Mouse (Mus musculus) limb, embryonic 15.5 days (tissue): ENCODE measurements at regions not wholly inside any gene's neighbourhood (a gene's known extent, or its start where the extent isn't known, plus 50 kb on each side); places are given as distances from the start of the nearest gene placed in this dataset.

Experiments used
- ATAC-seq: fragments of 200-750 bp; cut with Nextera tagmentation; 2 replicates; pipeline ENCODE4 v1.8.0; 2017; ENCODE audit warnings: low read depth, moderate TSS enrichment; ENCODE audit not compliant: insufficient number of reproducible peaks, low FRiP score, low TSS enrichment
- H3K27ac ChIP-seq: fragments of 300-500 bp; sonication (generic); 2 replicates; pipeline ENCODE4 v1.5.1; 2015; ENCODE audit warnings: moderate library complexity, mild to moderate bottlenecking, inconsistent platforms
- H3K27me3 ChIP-seq: fragments of 300-500 bp; sonication (generic); 2 replicates; pipeline ENCODE4 v1.6.1; 2015; ENCODE audit warnings: inconsistent platforms
- H3K36me3 ChIP-seq: fragments of 300-500 bp; sonication (generic); 2 replicates; pipeline ENCODE4 v1.6.1; 2015; ENCODE audit warnings: inconsistent platforms
- H3K4me1 ChIP-seq: fragments of 300-500 bp; sonication (generic); 2 replicates; pipeline ENCODE4 v1.6.1; 2015; ENCODE audit warnings: inconsistent platforms
- H3K4me2 ChIP-seq: fragments of 300-500 bp; sonication (generic); 2 replicates; pipeline ENCODE4 v1.6.1; 2015; ENCODE audit warnings: mild to moderate bottlenecking, inconsistent platforms
- H3K4me3 ChIP-seq: fragments of 300-500 bp; sonication (generic); 2 replicates; pipeline ENCODE4 v1.5.1; 2015; ENCODE audit warnings: mild to moderate bottlenecking, inconsistent platforms
- H3K9ac ChIP-seq: fragments of 300-500 bp; sonication (generic); 2 replicates; pipeline ENCODE4 v1.6.1; 2015; ENCODE audit warnings: inconsistent platforms
- H3K9me3 ChIP-seq: fragments of 300-500 bp; sonication (generic); 2 replicates; pipeline ENCODE4 v1.6.1; 2016; ENCODE audit warnings: inconsistent platforms
- WGBS: fragments of 180-500 bp; shearing (Covaris S2); methylation state at CpG from one replicate; pipeline ENCODE4 v1.1.7; 2015; 5-methylcytosine and 5-hydroxymethylcytosine counted together

DNA sequence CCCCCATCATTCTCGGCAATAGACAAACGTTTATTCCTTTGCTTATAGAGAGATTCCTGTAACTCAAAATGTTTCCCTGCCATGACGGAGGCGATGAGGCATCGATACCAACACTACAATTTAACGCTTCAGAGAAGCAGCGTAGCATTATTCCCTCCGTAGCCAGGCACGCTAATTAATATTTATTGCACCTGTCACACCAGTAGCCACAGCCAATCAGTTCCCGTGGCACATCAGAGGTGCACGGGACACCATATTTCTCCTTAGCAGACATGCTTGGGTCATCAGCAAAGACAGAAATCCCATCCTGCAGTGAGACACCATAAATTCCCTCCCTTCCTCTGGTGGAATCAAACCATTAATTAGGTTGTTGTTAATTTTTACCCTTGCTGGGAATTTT is 399.8 kb upstream of the Tmpo start:
- Histone ChIP-seq H3K9me3 (no peaks in the 10 kb centered on the region), H3K36me3 (no peaks in the 10 kb centered on the region), H3K4me3 (no peak overlapping the region), H3K4me1 (no peaks in the 10 kb centered on the region), H3K27ac (no peak overlapping the region), H3K9ac (no peak overlapping the region), H3K4me2 (no peak overlapping the region), H3K27me3 (no peaks in the 10 kb centered on the region)
- 58% methylated on average over 11 of the region's 11 CpGs for WGBS
- no peak for ATAC-seq

DNA sequence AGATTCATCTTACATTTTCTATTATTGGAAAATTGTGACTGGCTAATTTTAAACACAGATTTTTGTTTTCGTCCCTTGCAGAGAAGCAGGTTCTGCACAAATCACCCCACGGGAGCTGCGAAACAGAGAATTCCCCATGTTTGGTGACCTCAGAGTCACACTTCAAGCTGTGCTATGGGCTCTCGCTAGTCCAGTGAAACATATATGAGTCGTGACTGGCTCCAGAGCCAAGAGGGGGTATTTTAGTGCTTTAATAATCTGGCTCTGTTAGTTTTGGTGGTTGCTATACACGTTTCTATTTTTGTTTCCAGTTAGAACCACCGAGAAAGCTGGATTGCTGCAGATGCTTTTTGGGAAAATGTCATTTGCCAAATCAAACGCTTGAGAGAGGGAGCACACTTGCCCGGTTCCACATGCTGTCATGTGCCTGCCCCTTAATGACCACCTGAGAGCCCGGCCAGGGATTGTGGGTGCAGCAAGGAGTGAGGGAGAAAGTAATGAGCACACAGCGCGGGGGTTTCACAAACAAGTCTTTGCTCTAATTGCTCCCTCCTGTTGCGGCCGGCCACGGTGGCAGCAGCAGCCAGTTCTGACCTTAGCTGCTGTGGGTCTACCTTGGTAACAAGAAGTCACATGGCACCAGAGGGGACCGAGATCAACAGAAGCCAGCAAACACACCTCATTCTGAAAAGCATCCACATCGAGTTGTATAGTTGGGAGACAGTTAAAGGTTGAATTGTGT is 394.4 kb upstream of the Tmpo start:
- Histone ChIP-seq H3K9me3 (no peaks in the 10 kb centered on the region), H3K27me3 (no peaks in the 10 kb centered on the region), H3K36me3 (no peaks in the 10 kb centered on the region), H3K4me3 (no peak overlapping the region), H3K4me2 (peak overlapping the region; percentile 22; the same call in 1 of the 2 replicates), H3K27ac (peak overlapping the region; percentile 27; the same call in 1 of the 2 replicates), H3K4me1 (0 out of 2 replicates have a peak, but pooled peaks cover 6% of the 10 kb centered on the region), H3K9ac (no peak overlapping the region)
- 31% methylated on average over 17 of the region's 17 CpGs for WGBS
- ATAC-seq, result no peak

DNA sequence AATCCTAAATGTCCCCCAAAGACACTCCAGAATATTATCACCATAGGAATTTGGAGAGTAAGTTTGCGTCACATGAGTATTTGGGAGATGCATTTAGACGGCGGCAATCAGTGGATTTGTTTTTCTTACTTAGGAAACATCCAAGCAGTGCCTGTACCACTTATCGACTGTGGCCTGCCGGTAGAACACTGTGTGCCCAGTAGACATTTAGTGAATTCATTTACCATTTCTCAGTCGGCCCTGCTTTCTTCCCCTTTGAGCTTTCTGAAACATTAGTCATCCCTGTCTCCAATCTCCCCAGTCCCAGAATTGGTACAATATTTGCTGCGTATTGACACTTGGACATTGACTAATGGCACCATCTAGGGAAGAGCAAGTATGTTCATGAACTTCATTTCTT is 391.7 kb upstream of the Tmpo start:
- Histone ChIP-seq H3K27ac (no peak overlapping the region), H3K36me3 (no peaks in the 10 kb centered on the region), H3K27me3 (no peaks in the 10 kb centered on the region), H3K9me3 (no peaks in the 10 kb centered on the region), H3K4me1 (0 out of 2 replicates have a peak, but pooled peaks cover 6% of the 10 kb centered on the region), H3K4me2 (no peak overlapping the region), H3K4me3 (no peak overlapping the region), H3K9ac (no peak overlapping the region)
- ATAC-seq, result no peak
- 82% methylated on average over 7 of the region's 7 CpGs for WGBS

DNA sequence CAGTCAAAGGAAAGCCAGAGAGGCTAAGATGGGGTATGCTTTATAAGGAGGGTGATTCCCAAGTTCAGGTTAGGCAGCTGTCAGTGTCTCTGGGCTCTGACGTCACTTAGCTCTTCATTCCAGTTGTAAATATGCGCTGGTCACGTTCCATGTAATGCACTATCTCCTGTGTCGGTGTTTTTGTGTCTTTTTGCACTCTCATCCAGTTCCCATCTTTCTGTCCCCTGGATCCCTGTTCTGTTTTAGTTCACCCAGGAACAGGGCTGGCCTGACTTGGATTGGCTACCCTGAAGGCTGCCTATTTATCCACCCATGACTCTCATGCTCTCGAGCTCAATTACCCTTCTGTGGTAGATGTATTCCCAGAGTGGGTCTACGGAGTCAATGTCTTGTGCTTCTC is 387.9 kb upstream of the Tmpo start:
- ATAC-seq, result no peak
- WGBS, result 85% methylated on average over 6 of the region's 6 CpGs
- Histone ChIP-seq H3K9ac (no peak overlapping the region), H3K4me1 (no peaks in the 10 kb centered on the region), H3K4me3 (no peak overlapping the region), H3K27ac (no peak overlapping the region), H3K27me3 (no peaks in the 10 kb centered on the region), H3K36me3 (no peaks in the 10 kb centered on the region), H3K4me2 (no peak overlapping the region), H3K9me3 (no peaks in the 10 kb centered on the region)

DNA sequence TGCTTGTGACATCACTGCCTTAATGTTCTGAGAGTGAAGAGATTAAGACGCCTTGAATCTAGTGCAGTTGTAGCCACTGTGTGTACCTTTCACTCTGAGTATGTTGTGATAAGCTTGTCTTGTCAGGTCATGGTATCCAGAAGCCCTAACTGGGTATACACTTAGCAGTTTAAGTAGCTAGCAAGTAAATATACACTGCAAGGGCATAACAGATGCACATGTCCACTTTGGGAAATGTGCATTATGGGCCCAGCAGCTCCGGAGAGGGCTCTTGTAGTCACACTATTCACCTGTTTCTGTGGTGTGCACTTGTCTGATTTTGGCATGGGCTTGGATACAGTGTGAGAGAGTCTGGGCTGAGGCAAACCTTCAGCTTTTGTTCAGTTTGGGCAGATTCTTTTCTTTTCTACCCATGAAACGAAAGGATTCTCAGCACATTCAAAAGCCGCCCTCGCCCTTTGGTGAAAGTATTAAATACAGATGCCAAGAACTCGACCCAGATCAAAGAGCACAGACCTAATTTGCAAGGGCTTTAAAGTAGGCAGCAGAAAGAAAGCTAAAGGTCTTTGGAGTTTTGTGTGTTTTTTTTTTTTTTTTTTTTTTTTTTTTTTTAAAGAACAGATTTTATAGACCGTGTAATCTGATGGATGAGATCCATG is 385.1 kb upstream of the Tmpo start:
- H3K9ac ChIP-seq, result no peak overlapping the region
- no peaks in the 10 kb centered on the region for H3K36me3 ChIP-seq
- no peaks in the 10 kb centered on the region for H3K9me3 ChIP-seq
- 44% methylated on average over 7 of the region's 7 CpGs for WGBS
- no peaks in the 10 kb centered on the region for H3K27me3 ChIP-seq
- ATAC-seq, result no peak
- no peak overlapping the region for H3K4me3 ChIP-seq
- H3K27ac ChIP-seq, result no peak overlapping the region
- H3K4me1 ChIP-seq, result no peaks in the 10 kb centered on the region
- H3K4me2 ChIP-seq, result no peak overlapping the region

DNA sequence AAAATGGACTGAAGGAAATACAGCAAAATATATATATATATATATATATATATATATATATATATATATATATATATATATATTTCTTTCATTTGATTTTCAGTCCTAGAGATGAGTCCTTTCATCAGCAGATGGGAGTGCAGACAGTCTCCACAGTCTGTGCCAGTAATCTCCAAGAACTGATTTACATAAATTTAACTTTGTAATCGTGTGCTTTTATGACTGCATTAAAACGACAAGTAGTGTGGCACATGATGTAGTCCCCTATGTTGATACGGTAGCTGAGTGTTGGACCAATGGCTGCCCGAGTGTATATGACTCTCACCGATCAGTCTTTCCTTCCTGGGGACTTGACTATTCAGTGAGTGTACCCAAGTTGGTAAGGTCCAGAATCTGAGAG is 378.2 kb upstream of the Tmpo start:
- H3K4me3 ChIP-seq, result no peak overlapping the region
- no peaks in the 10 kb centered on the region for H3K27me3 ChIP-seq
- 89% methylated on average over 5 of the region's 5 CpGs for whole genome bisulfite sequencing
- no peak overlapping the region for H3K4me2 ChIP-seq
- H3K9ac ChIP-seq, result no peak overlapping the region
- no peaks in the 10 kb centered on the region for H3K36me3 ChIP-seq
- ATAC-seq, result no peak
- no peak overlapping the region for H3K27ac ChIP-seq
- H3K4me1 ChIP-seq, result no peaks in the 10 kb centered on the region
- H3K9me3 ChIP-seq, result no peaks in the 10 kb centered on the region

DNA sequence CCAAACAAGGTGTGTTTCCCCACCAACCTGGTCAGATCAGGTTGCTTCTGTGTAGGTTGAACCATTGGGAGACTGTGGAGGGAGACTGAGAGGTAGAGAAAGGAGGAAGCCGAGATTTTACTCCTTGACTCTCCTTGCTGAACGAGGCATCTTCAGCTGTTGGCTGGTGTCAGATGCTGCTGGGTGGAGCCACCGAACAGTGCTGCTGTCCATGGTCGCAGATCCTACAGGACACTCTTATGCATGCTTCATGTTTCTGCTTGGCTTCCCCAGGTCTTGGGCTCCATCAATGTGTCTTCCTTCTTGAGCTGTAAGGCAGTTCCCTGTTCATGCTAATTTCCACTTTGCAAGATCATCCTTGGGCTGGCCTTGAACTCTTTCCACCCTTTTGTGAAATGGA is 367.0 kb upstream of the Tmpo start:
- H3K36me3 ChIP-seq, result no peaks in the 10 kb centered on the region
- H3K9ac ChIP-seq, result no peak overlapping the region
- no peaks in the 10 kb centered on the region for H3K4me1 ChIP-seq
- H3K27ac ChIP-seq, result no peak overlapping the region
- H3K27me3 ChIP-seq, result 0 out of 2 replicates have a peak, but pooled peaks cover 5% of the 10 kb centered on the region
- no peak overlapping the region for H3K4me3 ChIP-seq
- no peaks in the 10 kb centered on the region for H3K9me3 ChIP-seq
- no peak for ATAC-seq
- H3K4me2 ChIP-seq, result no peak overlapping the region
- WGBS, result 52% methylated on average over 4 of the region's 4 CpGs

DNA sequence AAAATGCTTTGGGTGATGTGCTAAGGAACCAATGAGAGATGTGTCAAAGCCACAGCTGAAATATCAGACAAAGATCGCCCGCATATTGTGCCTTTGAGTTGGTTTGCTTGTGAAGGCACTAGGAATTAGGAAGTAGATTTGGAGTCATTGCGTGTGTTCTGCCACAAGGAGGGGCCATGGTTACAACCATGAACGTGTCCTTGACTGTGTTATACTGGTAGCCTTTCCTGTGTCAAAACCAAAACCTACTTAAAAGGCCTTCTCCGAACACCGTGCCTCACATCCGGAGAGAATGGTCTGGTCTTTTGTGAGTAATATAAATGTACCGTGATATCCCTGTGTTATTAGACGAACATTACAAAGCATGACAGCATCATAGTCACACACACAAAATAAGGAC is 365.0 kb upstream of the Tmpo start:
- H3K4me3 ChIP-seq, result no peak overlapping the region
- no peak overlapping the region for H3K4me2 ChIP-seq
- H3K27ac ChIP-seq, result no peak overlapping the region
- no peaks in the 10 kb centered on the region for H3K9me3 ChIP-seq
- ATAC-seq, result no peak
- 0 out of 2 replicates have a peak, but pooled peaks cover 5% of the 10 kb centered on the region for H3K27me3 ChIP-seq
- WGBS, result 32% methylated on average over 9 of the region's 9 CpGs
- no peak overlapping the region for H3K9ac ChIP-seq
- no peaks in the 10 kb centered on the region for H3K4me1 ChIP-seq
- no peaks in the 10 kb centered on the region for H3K36me3 ChIP-seq

DNA sequence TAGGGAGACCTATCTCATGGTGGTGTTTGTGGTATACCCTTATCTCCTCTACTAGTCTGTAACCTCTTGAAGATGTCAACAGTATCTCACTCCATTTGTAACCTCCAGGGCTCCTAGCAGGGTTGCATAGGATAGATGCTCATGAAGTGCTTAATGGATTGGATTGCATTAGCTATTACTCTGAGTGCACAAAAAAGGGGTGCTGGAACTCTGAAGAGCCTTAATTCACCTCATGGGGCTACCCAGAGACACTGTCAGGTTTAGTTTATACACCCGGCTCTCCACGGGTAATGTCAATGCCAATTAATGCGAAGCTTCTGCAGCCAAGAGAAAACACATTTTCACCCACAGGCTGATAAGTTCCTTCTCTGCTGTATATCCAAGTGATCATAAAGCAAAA is 364.3 kb upstream of the Tmpo start:
- no peak overlapping the region for H3K4me2 ChIP-seq
- H3K27ac ChIP-seq, result no peak overlapping the region
- H3K9ac ChIP-seq, result no peak overlapping the region
- 0 out of 2 replicates have a peak, but pooled peaks cover 5% of the 10 kb centered on the region for H3K27me3 ChIP-seq
- H3K36me3 ChIP-seq, result no peaks in the 10 kb centered on the region
- H3K4me3 ChIP-seq, result no peak overlapping the region
- H3K4me1 ChIP-seq, result no peaks in the 10 kb centered on the region
- no peaks in the 10 kb centered on the region for H3K9me3 ChIP-seq
- 78% methylated on average over 3 of the region's 3 CpGs for WGBS
- ATAC-seq, result no peak

DNA sequence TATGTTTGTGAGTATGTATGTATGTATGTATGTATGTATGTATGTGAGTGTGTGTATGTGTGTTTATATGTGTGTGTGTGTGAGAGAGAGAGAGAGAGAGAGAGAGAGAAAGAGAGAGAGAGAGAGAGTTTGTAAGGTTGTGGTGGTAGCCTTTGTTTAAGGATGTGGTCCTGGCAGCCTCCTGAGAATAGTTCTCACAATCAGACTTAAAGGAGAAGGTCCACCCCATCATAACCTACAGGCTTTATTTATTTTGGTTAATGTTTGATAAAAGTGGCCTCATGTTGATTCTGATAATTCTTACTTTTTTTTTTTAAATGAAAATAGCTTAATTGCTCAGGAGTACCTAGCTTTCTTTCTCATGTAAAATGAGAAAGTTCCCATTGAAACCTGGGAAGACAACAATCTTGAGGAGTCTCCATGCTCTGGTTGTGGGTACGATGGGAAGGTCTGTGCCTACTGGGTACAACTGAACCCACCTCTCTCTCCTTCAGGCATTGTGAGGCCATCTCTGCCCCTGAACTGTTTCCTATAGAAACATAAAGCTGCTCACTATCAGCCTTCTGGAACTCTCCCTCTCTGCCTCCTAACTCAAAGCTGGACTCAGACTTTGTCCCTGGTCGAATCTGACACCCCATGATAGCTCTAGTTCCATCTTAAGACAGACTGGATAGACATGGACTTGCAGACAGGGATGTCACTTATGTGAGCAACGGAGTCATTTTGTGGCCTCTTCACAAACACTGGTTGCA is 362.2 kb upstream of the Tmpo start:
- 89% methylated on average over 3 of the region's 3 CpGs for WGBS
- H3K4me1 ChIP-seq, result no peaks in the 10 kb centered on the region
- no peak overlapping the region for H3K27ac ChIP-seq
- no peak for ATAC-seq
- H3K27me3 ChIP-seq, result 0 out of 2 replicates have a peak, but pooled peaks cover 5% of the 10 kb centered on the region
- no peaks in the 10 kb centered on the region for H3K9me3 ChIP-seq
- H3K4me2 ChIP-seq, result no peak overlapping the region
- no peak overlapping the region for H3K4me3 ChIP-seq
- no peak overlapping the region for H3K9ac ChIP-seq
- H3K36me3 ChIP-seq, result no peaks in the 10 kb centered on the region

DNA sequence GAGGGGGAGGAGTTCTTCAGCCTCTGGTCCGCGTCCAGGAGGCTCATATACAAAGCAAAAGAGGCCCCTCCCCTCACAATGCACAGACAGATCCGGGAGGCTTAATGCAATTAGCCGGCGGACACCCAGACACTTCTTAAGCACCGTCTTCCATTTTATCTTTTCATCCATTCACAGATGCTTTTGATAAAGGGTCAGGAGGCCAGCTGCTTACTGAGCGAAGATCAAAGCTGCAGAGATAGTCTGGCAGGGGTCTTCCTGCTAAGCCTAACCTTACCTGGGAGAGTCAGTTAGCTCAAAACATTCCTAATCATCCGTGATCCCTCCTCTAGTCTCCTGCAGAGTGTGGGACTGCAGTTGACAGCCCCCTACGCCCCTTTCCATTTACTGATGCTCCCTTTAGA is 361.1 kb upstream of the Tmpo start:
- Histone ChIP-seq H3K4me2 (no peak overlapping the region), H3K9ac (no peak overlapping the region), H3K27ac (no peak overlapping the region), H3K4me1 (0 out of 2 replicates have a peak, but pooled peaks cover 1% of the 10 kb centered on the region), H3K4me3 (no peak overlapping the region), H3K27me3 (0 out of 2 replicates have a peak, but pooled peaks cover 5% of the 10 kb centered on the region), H3K9me3 (no peaks in the 10 kb centered on the region), H3K36me3 (no peaks in the 10 kb centered on the region)
- ATAC-seq, result no peak
- 22% methylated on average over 9 of the region's 9 CpGs for WGBS

DNA sequence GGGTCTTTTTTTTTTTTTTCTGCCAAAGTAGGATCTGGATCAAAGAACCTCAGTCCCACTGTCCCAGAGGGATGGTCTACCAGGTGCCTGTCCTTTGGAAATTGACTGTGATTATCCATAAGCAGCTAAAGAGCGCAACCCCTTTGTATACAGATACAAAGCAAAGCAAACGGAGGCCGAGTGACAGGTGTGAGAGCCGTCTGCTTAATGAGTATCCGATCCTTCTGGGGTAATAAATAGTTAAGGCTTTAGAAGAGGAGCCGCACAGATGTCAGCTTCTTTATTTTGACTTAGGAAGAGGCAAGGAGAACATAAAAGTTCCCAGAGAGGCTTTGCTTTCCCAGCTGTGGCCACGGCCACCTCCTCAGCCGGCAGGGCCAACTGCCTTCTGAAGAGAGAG is 356.1 kb upstream of the Tmpo start:
- 22% methylated on average over 8 of the region's 8 CpGs for WGBS
- H3K27ac ChIP-seq, result no peak overlapping the region
- no peaks in the 10 kb centered on the region for H3K9me3 ChIP-seq
- H3K36me3 ChIP-seq, result no peaks in the 10 kb centered on the region
- ATAC-seq, result no peak
- 0 out of 2 replicates have a peak, but pooled peaks cover 2% of the 10 kb centered on the region for H3K4me1 ChIP-seq
- H3K4me2 ChIP-seq, result no peak overlapping the region
- H3K9ac ChIP-seq, result no peak overlapping the region
- H3K27me3 ChIP-seq, result no peaks in the 10 kb centered on the region
- no peak overlapping the region for H3K4me3 ChIP-seq
